Mouse (Mus musculus) cortical plate, adult 2 months (tissue): Measurements from ENCODE around the gene Dnhd1.
"Not testable (repeated sequence)": the region's sequence is repeated elsewhere in the genome, so short reads cannot be mapped to it uniquely, and the experiment has no call there.

Source experiments
- CTCF ChIP-seq: fragments of 200-500 bp; IDR thresholded peaks from 2 replicates; pipeline ENCODE4 v1.5.1; 2011; ENCODE audit warnings: mild to moderate bottlenecking, control low read depth, low read length; ENCODE audit not compliant: insufficient read depth; ENCODE audit errors: extremely low read depth
- POLR2A ChIP-seq: fragments of 200-500 bp; IDR thresholded peaks from 2 replicates; pipeline ENCODE4 v1.6.1; 2011; ENCODE audit warnings: mild to moderate bottlenecking, low read length, control low read depth; ENCODE audit not compliant: insufficient read depth; ENCODE audit errors: extremely low read depth

DNA sequence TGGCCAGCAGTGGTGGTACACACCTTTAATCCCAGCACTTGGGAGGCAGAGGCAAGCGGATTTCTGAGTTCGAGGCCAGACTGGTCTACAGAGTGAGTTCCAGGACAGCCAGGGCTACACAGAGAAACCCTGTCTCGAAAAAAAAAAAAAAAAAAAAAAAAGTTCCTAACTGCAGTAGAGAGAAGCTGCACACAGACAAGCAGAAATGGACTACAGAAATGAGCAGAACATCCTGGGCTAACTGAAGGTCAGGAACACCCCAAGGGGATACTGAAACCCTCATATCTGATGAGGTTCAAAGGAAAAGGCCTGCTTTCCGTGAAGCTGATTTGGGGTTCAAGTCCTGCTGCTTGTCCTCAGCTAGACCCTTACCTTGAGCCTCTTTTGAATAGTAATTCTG is 84.8 kb downstream of the Dnhd1 start:
- TF ChIP-seq POLR2A, CTCF: not testable (repeated sequence)
